Mouse (Mus musculus) heart, adult 2 months (tissue): ENCODE data around the gene 9330161L09Rik.

Experiments used
- CTCF ChIP-seq: fragments of 200-600 bp; IDR thresholded peaks from 2 replicates; pipeline ENCODE4 v1.8.1; 2022; ENCODE audit warnings: antibody characterized with exemption, mild to moderate bottlenecking, moderate library complexity
- EP300 ChIP-seq: fragments of 200-500 bp; IDR thresholded peaks from 2 replicates; pipeline ENCODE4 v1.6.1; 2011; ENCODE audit warnings: low read depth, low read length, control low read depth; ENCODE audit not compliant: insufficient read depth
- POLR2A ChIP-seq: fragments of 200-500 bp; IDR thresholded peaks from 2 replicates; pipeline ENCODE4 v1.6.1; 2011; ENCODE audit warnings: mild to moderate bottlenecking, low read depth, low read length, control low read depth; ENCODE audit not compliant: insufficient read depth

- TF ChIP-seq CTCF (no peak), POLR2A (no peak), EP300 (no peak)
Observed at GRCm38 (mm10) chr12:103376124-103376523, 31.5 kb downstream of the 9330161L09Rik start.
